Mouse (Mus musculus) CH12.LX (cell line): ENCODE measurements around the gene Itpr3. TPM values are rescaled to one million over a fixed set of nuclear protein-coding genes. Genes with fewer than 3 reads are reported as not detected.

Experiments
- DNase-seq: peaks from one replicate; pipeline ENCODE4 v3.0.0-alpha.2; 2013; ENCODE audit errors: extremely low read depth
- H3K27ac ChIP-seq: 2 replicates; pipeline ENCODE4 v1.5.1; 2012; ENCODE audit warnings: low read depth, mild to moderate bottlenecking, control low read depth, moderate library complexity; ENCODE audit not compliant: insufficient read depth
- H3K27me3 ChIP-seq: replicated peaks from 2 replicates; pipeline ENCODE3; 2012; ENCODE audit warnings: inconsistent platforms
- H3K36me3 ChIP-seq, 2 experiments: replicated peaks in 1 of 2; 2 replicates each; pipeline versions ENCODE3 to v1.6.1; 2012; ENCODE audit warnings: inconsistent platforms in 1 of 2, low read length in 1 of 2, mild to moderate bottlenecking in 1 of 2, mixed read lengths in 1 of 2, moderate library complexity in 1 of 2; ENCODE audit not compliant: control insufficient read depth in 1 of 2, insufficient read depth in 1 of 2
- H3K4me1 ChIP-seq, 2 experiments: 2 replicates each; pipeline ENCODE4 v1.6.1; 2012; ENCODE audit warnings: inconsistent platforms in 1 of 2, moderate library complexity in 1 of 2; ENCODE audit not compliant: insufficient read depth in 2 of 2, control insufficient read depth in 1 of 2
- H3K4me2 ChIP-seq: 2 replicates; pipeline ENCODE4 v1.6.1; 2012; ENCODE audit warnings: low read depth, mild to moderate bottlenecking, control low read depth; ENCODE audit not compliant: poor library complexity, insufficient read depth, severe bottlenecking
- H3K4me3 ChIP-seq, 3 experiments: fragments of 150-350 bp in 1 of 3; sonication (generic) in 1 of 3; replicated peaks in 1 of 3; 2 replicates each; pipeline versions ENCODE3 to v1.5.1; 2011 to 2012; ENCODE audit warnings: low read depth in 2 of 3, low read length in 2 of 3, mild to moderate bottlenecking in 2 of 3, moderate library complexity in 2 of 3, control low read depth in 1 of 3, improper control_type of control experiment in 1 of 3, inconsistent platforms in 1 of 3, mixed read lengths in 1 of 3; ENCODE audit not compliant: poor library complexity in 1 of 3
- H3K79me2 ChIP-seq: replicated peaks from 2 replicates; pipeline ENCODE4 v1.6.1; 2012; ENCODE audit warnings: mild to moderate bottlenecking, moderate library complexity; ENCODE audit not compliant: control insufficient read depth, poor library complexity, insufficient read depth, severe bottlenecking; ENCODE audit errors: extremely low read depth
- H3K9ac ChIP-seq: 2 replicates; pipeline ENCODE4 v1.6.1; 2012; ENCODE audit warnings: low read depth, mild to moderate bottlenecking, control low read depth, moderate library complexity; ENCODE audit not compliant: insufficient read depth
- H3K9me3 ChIP-seq: replicated peaks from 2 replicates; pipeline ENCODE3; 2012; ENCODE audit warnings: low read length, inconsistent platforms, mixed read lengths
- CTCF ChIP-seq, 2 experiments: IDR thresholded peaks in 1 of 2; conservative IDR thresholded peaks in 1 of 2; 2 replicates each; pipeline ENCODE4 v1.5.1; 2011 to 2012; ENCODE audit warnings: low read depth in 2 of 2, low read length in 2 of 2, improper control_type of control experiment in 1 of 2, inconsistent platforms in 1 of 2, mild to moderate bottlenecking in 1 of 2, moderate library complexity in 1 of 2
- HCFC1 ChIP-seq: IDR thresholded peaks from 2 replicates; pipeline ENCODE4 v1.6.1; 2012; ENCODE audit warnings: low read depth, mild to moderate bottlenecking, inconsistent platforms, low read length, improper control_type of control experiment
- JUND ChIP-seq: conservative IDR thresholded peaks from 2 replicates; pipeline ENCODE4 v1.6.1; 2011; ENCODE audit warnings: low read depth, low read length, improper control_type of control experiment
- MEF2A ChIP-seq: IDR thresholded peaks from 2 replicates; pipeline ENCODE4 v1.6.1; 2014; ENCODE audit warnings: low read depth, mild to moderate bottlenecking, inconsistent platforms, low read length, improper control_type of control experiment, borderline replicate concordance
- MYC ChIP-seq: IDR thresholded peaks from 2 replicates; pipeline ENCODE4 v1.6.1; 2011; ENCODE audit warnings: low read depth, mild to moderate bottlenecking, improper control_type of control experiment, low read length
- NELFE ChIP-seq: IDR thresholded peaks from 2 replicates; pipeline ENCODE4 v1.6.1; 2011; ENCODE audit warnings: low read depth, low read length, improper control_type of control experiment
- PAX5 ChIP-seq: IDR thresholded peaks from 2 replicates; pipeline ENCODE4 v1.6.1; 2012; ENCODE audit warnings: low read length, inconsistent platforms, mixed read lengths
- RAD21 ChIP-seq: IDR thresholded peaks from 2 replicates; pipeline ENCODE4 v1.6.1; 2011; ENCODE audit warnings: low read depth, mild to moderate bottlenecking, low read length, improper control_type of control experiment, moderate library complexity
- SMC3 ChIP-seq: IDR thresholded peaks from 2 replicates; pipeline ENCODE4 v1.6.1; 2011; ENCODE audit warnings: low read depth, low read length, improper control_type of control experiment
- ZC3H11A ChIP-seq: IDR thresholded peaks from 2 replicates; pipeline ENCODE4 v1.6.1; 2012; ENCODE audit warnings: low read depth, mild to moderate bottlenecking, inconsistent platforms, low read length, improper control_type of control experiment
- ZKSCAN1 ChIP-seq: IDR thresholded peaks from 2 replicates; pipeline ENCODE4 v1.6.1; 2012; ENCODE audit warnings: low read depth, inconsistent platforms, low read length, improper control_type of control experiment, borderline replicate concordance
- ZNF384 ChIP-seq: IDR thresholded peaks from 2 replicates; pipeline ENCODE4 v1.6.1; 2012; ENCODE audit warnings: low read depth, low read length, improper control_type of control experiment, inconsistent platforms
- dilution Hi-C: fragments of 300-500 bp; cut with MboI; formaldehyde crosslinking; loops from 2 replicates; pipeline ENCODE4 v1.14.3; 2020; ENCODE audit warnings: low sequenced_read_pairs; ENCODE audit not compliant: extremely low pct_unique_long_range_greater_than_20kb, extremely low pct_ligation_motif_present
- in situ Hi-C: fragments of 300-500 bp; cut with MboI; formaldehyde crosslinking; loops from 3 replicates; pipeline ENCODE4 v1.14.3; 2019; ENCODE audit warnings: low sequenced_read_pairs, low pct_ligation_motif_present, low pct_unique_long_range_greater_than_20kb, mixed read lengths
- polyA plus RNA-seq: library from polyadenylated mRNA; unstranded; fragments of >175 nt; gene quantifications from 2 replicates; pipeline ENCODE4 v1.2.1, GENCODE M21; 2012; ENCODE audit warnings: low read depth; ENCODE audit not compliant: insufficient read length
- total RNA-seq, 2 experiments: library from RNA; depleted of rRNA; stranded (reverse); fragments of 300-350 nt in 1 of 2; fragments of >200 nt in 1 of 2; gene quantifications; 2 replicates each; pipeline ENCODE4 v1.2.3; 2012 to 2014

The Itpr3 gene
- total and polyA plus RNA-seq, 3 experiments, result 2.5 to 11.3 (median 9.5) TPM

DNA sequence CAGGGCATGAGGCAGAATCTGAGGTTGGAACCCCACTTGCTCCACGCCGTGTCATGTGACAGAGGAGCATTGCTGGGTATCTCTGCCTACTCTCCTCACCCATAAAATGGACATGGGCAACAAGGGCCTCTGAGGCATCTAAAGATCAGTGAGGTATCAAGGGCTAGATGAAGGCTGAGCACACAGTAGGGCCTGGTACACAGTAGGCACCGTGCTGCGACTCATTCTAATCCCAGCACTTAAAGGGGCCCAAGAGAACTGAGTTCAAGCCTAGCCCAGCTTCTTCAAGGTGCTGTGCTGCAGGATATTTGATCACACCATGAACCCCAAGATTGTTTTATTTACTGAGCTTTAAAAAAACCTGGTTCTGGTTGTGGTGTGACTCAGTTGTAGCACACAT lies 26.2 kb upstream of the Itpr3 start:
- dilution Hi-C loops, result no loop called here
- H3K9me3 ChIP-seq, result peaks cover 6% of the 10 kb centered on the region
- DNase-seq, result no peak
- H3K4me1 ChIP-seq, result peaks cover 7 to 21% of the 10 kb centered on the region in 2 experiments
- no peaks in the 10 kb centered on the region for H3K27me3 ChIP-seq
- H3K79me2 ChIP-seq, result peaks cover 22% of the 10 kb centered on the region
- in situ Hi-C loops, result loop anchor here (10.0 to 25.0 kb wide), 2 partner anchors 54 to 481 kb away; partner anchors contain the start of gene Grm4
- H3K36me3 ChIP-seq, result peaks cover under 1 to 41% of the 10 kb centered on the region in 2 experiments
- H3K27ac ChIP-seq, result no peak overlapping the region
- H3K4me3 ChIP-seq, result no peak overlapping the region
- TF ChIP-seq ZKSCAN1 (peak; percentile 53), JUND (no peak), NELFE (no peak), MEF2A (no peak)
- no peak overlapping the region for H3K9ac ChIP-seq
- H3K4me2 ChIP-seq, result no peak overlapping the region

DNA sequence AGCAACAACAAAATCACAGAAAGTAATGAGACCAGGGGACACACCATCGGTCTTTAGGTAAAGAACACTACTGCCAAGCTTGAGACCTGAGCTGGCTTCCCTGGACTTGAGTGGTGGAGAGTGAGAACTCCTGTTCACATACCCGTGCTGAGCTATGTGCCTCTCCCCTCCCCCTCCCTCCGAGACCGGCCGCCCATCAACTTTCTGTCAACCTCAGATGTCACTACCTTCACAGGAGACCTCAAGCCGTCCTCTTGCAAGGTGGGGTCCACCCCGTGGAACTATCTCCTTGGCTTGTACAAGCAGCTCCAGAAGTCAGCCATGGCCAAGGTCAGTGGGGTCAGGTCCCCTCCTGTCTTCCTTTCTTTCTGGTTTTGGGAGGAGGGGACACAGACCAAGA lies 24.8 kb upstream of the Itpr3 start:
- dilution Hi-C loops (no loop called here), in situ Hi-C loops (loop anchor here (10.0 to 25.0 kb wide), 2 partner anchors 52 to 480 kb away; partner anchors contain the start of gene Grm4)
- 0 out of 2 replicates have a peak, but pooled peaks cover 8% of the 10 kb centered on the region for H3K79me2 ChIP-seq
- no peak for DNase-seq
- no peak overlapping the region for H3K4me2 ChIP-seq
- no peak overlapping the region for H3K27ac ChIP-seq
- H3K4me1 ChIP-seq, result peaks cover 2 to 18% of the 10 kb centered on the region in 2 experiments; a peak in 3 of 4 replicates
- no peak overlapping the region for H3K4me3 ChIP-seq
- H3K9ac ChIP-seq, result no peak overlapping the region
- peaks cover 0 to 47% of the 10 kb centered on the region in 2 experiments for H3K36me3 ChIP-seq
- peaks cover 6% of the 10 kb centered on the region for H3K9me3 ChIP-seq
- TF ChIP-seq ZNF384 (no peak), PAX5 (no peak)
- no peaks in the 10 kb centered on the region for H3K27me3 ChIP-seq

DNA sequence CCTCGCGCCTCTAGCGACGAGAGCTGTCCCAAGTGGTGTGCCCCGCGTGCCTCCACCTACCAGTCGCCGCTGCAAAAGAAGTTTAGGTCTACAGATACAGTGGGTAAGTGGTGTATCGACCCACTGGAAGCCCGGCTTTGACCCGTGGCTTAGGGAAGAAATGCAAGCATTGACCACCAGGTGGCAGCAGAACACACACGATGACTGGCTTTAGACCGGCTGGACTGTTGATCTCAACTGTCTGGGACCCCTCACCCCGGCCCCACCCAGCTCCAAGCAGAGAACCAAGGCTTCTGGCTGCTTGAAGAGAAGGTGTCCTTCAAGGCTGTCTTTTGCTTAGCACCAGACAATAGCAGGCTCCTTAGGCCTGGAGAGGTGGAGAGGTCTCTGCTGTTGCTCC lies 24.2 kb upstream of the Itpr3 start:
- DNase-seq, result peak; percentile 67
- no peaks in the 10 kb centered on the region for H3K27me3 ChIP-seq
- TF ChIP-seq HCFC1 (no peak), CTCF (conservative IDR thresholded peaks at IDR 0.05 in 1 of 2, IDR thresholded peaks at IDR 0.05 in 1 of 2; ENCODE audit: low read depth in 2 of 2, low read length in 2 of 2) (peak; percentile 88 to 96), RAD21 (peak; percentile 91), SMC3 (peak; percentile 95), ZC3H11A (peak; percentile 48; the same call in 1 of the 2 replicates), MYC (peak; percentile 20; the same call in 1 of the 2 replicates)
- in situ Hi-C loops, result loop anchor here (10.0 to 25.0 kb wide), 2 partner anchors 52 to 479 kb away; partner anchors contain the start of gene Grm4
- H3K36me3 ChIP-seq, result peaks cover 0 to 51% of the 10 kb centered on the region in 2 experiments
- H3K27ac ChIP-seq, result no peak overlapping the region
- H3K4me3 ChIP-seq, result no peak overlapping the region
- dilution Hi-C loops, result no loop called here
- no peak overlapping the region for H3K9ac ChIP-seq
- peaks cover 2 to 22% of the 10 kb centered on the region in 2 experiments; a peak in 3 of 4 replicates for H3K4me1 ChIP-seq
- H3K4me2 ChIP-seq, result peak overlapping the region; percentile 30; the same call in 1 of the 2 replicates
- 0 out of 2 replicates have a peak, but pooled peaks cover 2% of the 10 kb centered on the region for H3K79me2 ChIP-seq
- H3K9me3 ChIP-seq, result peaks cover 6% of the 10 kb centered on the region
